Mouse (Mus musculus): ENCODE measurements around the gene Gm47959. TPM values are rescaled to one million over a fixed set of nuclear protein-coding genes. Genes with fewer than 3 reads are reported as not detected.

Gene Gm47959
- total and polyA plus RNA-seq, 3 experiments = not detected

DNA sequence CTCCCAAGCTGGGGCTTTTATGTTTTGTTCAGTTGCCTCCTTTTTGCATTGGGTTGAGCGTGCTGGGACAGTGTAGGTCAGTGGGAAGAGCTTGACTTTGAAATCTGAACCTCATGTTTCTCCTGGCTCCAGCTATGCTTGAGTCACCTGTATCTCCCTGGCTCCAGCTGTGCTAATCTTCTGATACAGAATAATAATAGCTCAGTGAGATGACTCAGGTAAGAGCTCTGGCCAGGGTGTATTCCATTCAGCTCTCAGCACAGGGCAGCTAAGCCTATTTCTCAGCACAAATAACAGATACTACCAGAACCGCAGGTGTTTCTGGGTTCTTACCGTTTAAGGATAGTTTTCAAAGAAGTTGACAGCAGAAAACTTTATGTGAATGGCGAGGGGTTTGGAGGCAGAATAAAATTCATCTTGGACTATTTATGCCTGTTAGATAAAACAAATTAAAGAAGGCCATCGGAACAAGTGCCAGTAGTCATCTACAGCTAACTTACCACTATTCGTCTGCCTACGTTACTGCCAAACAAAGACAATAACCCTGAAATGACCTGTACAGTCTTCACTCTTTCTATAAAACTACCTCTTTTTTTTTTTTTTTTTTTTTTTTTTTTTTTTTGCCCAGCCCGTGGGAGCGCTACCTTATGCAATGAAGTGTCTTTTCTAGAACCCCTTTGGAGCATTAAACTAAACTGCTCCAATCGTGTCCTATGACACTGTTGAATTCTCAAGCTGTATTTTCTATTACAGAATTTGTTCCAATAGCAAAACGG is 36.7 kb downstream of the Gm47959 start:
- no peak for DNase-seq (ENCODE audit: low read depth, low spot score)
- H3K36me3 ChIP-seq (ENCODE audit: control insufficient read depth in 1 of 2, insufficient read depth in 2 of 2, low read length in 2 of 2) = no peaks in the 10 kb centered on the region
- H3K4me1 ChIP-seq (ENCODE audit: control insufficient read depth in 1 of 2, insufficient read depth in 2 of 2, low read length in 2 of 2) = no peaks in the 10 kb centered on the region
- H3K9ac ChIP-seq (ENCODE audit: control insufficient read depth, low read depth, low read length, poor library complexity, severe bottlenecking) = no peak overlapping the region
- TF ChIP-seq MYC (IDR thresholded peaks at IDR 0.05; ENCODE audit: low read depth, low read length) (no peak), SMC3 (IDR thresholded peaks at IDR 0.05; ENCODE audit: low read depth, low read length) (no peak), ZKSCAN1 (IDR thresholded peaks at IDR 0.05; ENCODE audit: low read depth, low read length) (no peak), MAZ (IDR thresholded peaks at IDR 0.05; ENCODE audit: low read depth, low read length) (no peak), USF1 (IDR thresholded peaks at IDR 0.05; ENCODE audit: low read depth, low read length) (no peak), CHD1 (IDR thresholded peaks at IDR 0.05; ENCODE audit: low read depth, low read length) (no peak), NRF1 (IDR thresholded peaks at IDR 0.05; ENCODE audit: insufficient read depth, low read depth, low read length, poor library complexity, severe bottlenecking) (no peak), KAT2A (conservative IDR thresholded peaks at IDR 0.05; ENCODE audit: low read depth, low read length) (no peak), UBTF (IDR thresholded peaks at IDR 0.05; ENCODE audit: borderline replicate concordance, insufficient read depth, low read depth, low read length) (no peak), ETS1 (IDR thresholded peaks at IDR 0.05; ENCODE audit: low read depth, low read length) (no peak), TAL1 (IDR thresholded peaks at IDR 0.05; ENCODE audit: low read length) (no peak), ZMIZ1 (IDR thresholded peaks at IDR 0.05; ENCODE audit: low read depth, low read length) (no peak), BHLHE40 (IDR thresholded peaks at IDR 0.05; ENCODE audit: borderline replicate concordance, low read depth, low read length) (no peak), MAX (IDR thresholded peaks at IDR 0.05; ENCODE audit: low read length) (no peak), JUND (IDR thresholded peaks at IDR 0.05; ENCODE audit: low read depth, low read length) (no peak)
- H3K27ac ChIP-seq (ENCODE audit: control insufficient read depth, low read depth, low read length) = no peak overlapping the region
- H3K27me3 ChIP-seq (ENCODE audit: control insufficient read depth in 1 of 2, insufficient read depth in 2 of 2, low read length in 2 of 2) = no peaks in the 10 kb centered on the region
- H3K4me3 ChIP-seq (ENCODE audit: control insufficient read depth in 1 of 2, insufficient read depth in 1 of 2, low read depth in 2 of 2, low read length in 2 of 2) = no peak overlapping the region
- no peaks in the 10 kb centered on the region for H3K9me3 ChIP-seq (replicated peaks; ENCODE audit: insufficient read depth, low read length)
- H3K79me2 ChIP-seq (ENCODE audit: control insufficient read depth, insufficient read depth, low read length, poor library complexity) = no peaks in the 10 kb centered on the region

DNA sequence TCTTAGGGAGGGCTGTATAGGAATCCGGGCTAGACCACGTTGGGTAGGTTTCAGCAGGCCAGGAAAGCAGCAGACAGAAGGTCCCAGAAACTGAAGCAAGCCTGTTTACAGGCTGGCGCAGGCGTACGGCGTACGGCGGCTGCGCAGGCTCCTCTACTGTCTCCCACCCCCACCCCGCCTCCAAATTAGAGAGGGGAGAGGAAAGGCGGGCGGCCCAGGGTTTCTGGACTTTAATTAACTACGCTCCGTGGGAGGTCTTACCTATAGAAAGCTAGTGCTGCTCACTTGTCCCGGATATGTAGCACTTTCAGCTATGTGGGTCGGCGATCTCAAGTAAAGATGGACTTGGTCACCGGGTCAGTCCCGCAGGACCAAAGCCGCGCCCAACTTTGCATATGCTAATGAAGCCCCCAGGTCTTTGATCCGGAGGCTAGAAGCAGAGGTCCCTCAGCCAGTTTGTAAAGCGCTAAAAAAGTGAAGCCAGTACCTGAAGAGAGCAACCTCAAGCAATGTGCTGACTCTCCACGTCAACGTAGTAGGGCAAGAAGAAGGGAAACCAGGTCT is 37.8 kb downstream of the Gm47959 start, which contains the start of gene Slc19a3:
Gene Slc19a3 (minus strand): TSS at position 340 of the 564 bp plus-strand sequence.
- no peak within 1 kb of the TSS for H3K27ac ChIP-seq (ENCODE audit: control insufficient read depth, low read depth, low read length)
- no peaks in the 10 kb centered on the region for H3K27me3 ChIP-seq (ENCODE audit: control insufficient read depth in 1 of 2, insufficient read depth in 2 of 2, low read length in 2 of 2)
- no peak for DNase-seq (ENCODE audit: low read depth, low spot score)
- no peak within 1 kb of the TSS for H3K9ac ChIP-seq (ENCODE audit: control insufficient read depth, low read depth, low read length, poor library complexity, severe bottlenecking)
- TF ChIP-seq TCF12 (IDR thresholded peaks at IDR 0.05; ENCODE audit: low read depth, low read length) (no peak), BHLHE40 (IDR thresholded peaks at IDR 0.05; ENCODE audit: borderline replicate concordance, low read depth, low read length) (no peak), MAFK (IDR thresholded peaks at IDR 0.05; ENCODE audit: borderline replicate concordance, low read depth, low read length) (no peak), HCFC1 (IDR thresholded peaks at IDR 0.05; ENCODE audit: low read depth, low read length) (no peak), EP300 (IDR thresholded peaks at IDR 0.05; ENCODE audit: low read depth in 1 of 2, low read length in 2 of 2) (no peak), MYC (IDR thresholded peaks at IDR 0.05; ENCODE audit: low read depth, low read length) (no peak), USF1 (IDR thresholded peaks at IDR 0.05; ENCODE audit: low read depth, low read length) (no peak), POLR2A (IDR thresholded peaks at IDR 0.05; ENCODE audit: control insufficient read depth in 1 of 2, insufficient read depth in 1 of 2, low read depth in 1 of 2, low read length in 2 of 2, poor library complexity in 1 of 2) (no peak), CHD1 (IDR thresholded peaks at IDR 0.05; ENCODE audit: low read depth, low read length) (no peak), ZNF384 (IDR thresholded peaks at IDR 0.05; ENCODE audit: low read depth, low read length) (no peak), MYB (IDR thresholded peaks at IDR 0.05; ENCODE audit: low read depth, low read length) (no peak), UBTF (IDR thresholded peaks at IDR 0.05; ENCODE audit: borderline replicate concordance, insufficient read depth, low read depth, low read length) (no peak), MAX (IDR thresholded peaks at IDR 0.05; ENCODE audit: low read length) (no peak), GABPA (IDR thresholded peaks at IDR 0.05; ENCODE audit: low read depth, low read length) (no peak), JUND (IDR thresholded peaks at IDR 0.05; ENCODE audit: low read depth, low read length) (no peak)
- no peaks in the 10 kb centered on the region for H3K79me2 ChIP-seq (ENCODE audit: control insufficient read depth, insufficient read depth, low read length, poor library complexity)
- no peaks in the 10 kb centered on the region for H3K4me1 ChIP-seq (ENCODE audit: control insufficient read depth in 1 of 2, insufficient read depth in 2 of 2, low read length in 2 of 2)
- no peak within 1 kb of the TSS for H3K4me3 ChIP-seq (ENCODE audit: control insufficient read depth in 1 of 2, insufficient read depth in 1 of 2, low read depth in 2 of 2, low read length in 2 of 2)
- H3K36me3 ChIP-seq (ENCODE audit: control insufficient read depth in 1 of 2, insufficient read depth in 2 of 2, low read length in 2 of 2) = no peaks in the 10 kb centered on the region
- no peaks in the 10 kb centered on the region for H3K9me3 ChIP-seq (replicated peaks; ENCODE audit: insufficient read depth, low read length)

All from MEL (cell line).